Mouse (Mus musculus) stomach, postnatal 0 days (tissue): ENCODE data around the gene Kcnd3.

Experiments
- CTCF ChIP-seq: IDR thresholded peaks from 2 replicates; pipeline ENCODE4 v1.5.1; 2016; ENCODE audit warnings: antibody characterized with exemption, low read depth, mild to moderate bottlenecking, moderate library complexity
- EP300 ChIP-seq: optimal IDR thresholded peaks from 2 replicates; pipeline ENCODE3; 2016; ENCODE audit warnings: antibody characterized with exemption

- TF ChIP-seq CTCF (peak; percentile 62), EP300 (no peak)
These were observed 190.1 kb downstream of the Kcnd3 start for GRCm38 (mm10) chr3:105642186-105642585.
